Mouse (Mus musculus): Measurements from ENCODE around the gene Wdr31. TPM values are rescaled to one million over a fixed set of nuclear protein-coding genes. Genes with fewer than 3 reads are reported as not detected.

Wdr31 gene
- polyA plus RNA-seq, 1 experiment: 2.6 TPM

GRCm38 (mm10) chr4:62411606-62412005, 59.1 kb downstream of the Wdr31 start:
- TF ChIP-seq FOSL1 (IDR thresholded peaks at IDR 0.05; ENCODE audit: insufficient read depth, low read length, poor library complexity, severe bottlenecking) (no peak), MYOD1 (IDR thresholded peaks at IDR 0.05; ENCODE audit: control insufficient read depth, insufficient read length, low read depth) (no peak), CTCF (IDR thresholded peaks at IDR 0.05; ENCODE audit: control insufficient read depth, insufficient read depth, insufficient read length) (no peak), MYOG (IDR thresholded peaks at IDR 0.05; ENCODE audit: control insufficient read depth, extremely low read depth, insufficient read length) (no peak), CEBPB (IDR thresholded peaks at IDR 0.05; ENCODE audit: low read depth) (no peak), MAX (IDR thresholded peaks at IDR 0.05) (no peak), USF1 (IDR thresholded peaks at IDR 0.05; ENCODE audit: low read depth) (no peak)
- Histone ChIP-seq H3K27me3 (ENCODE audit: control insufficient read depth, insufficient read depth, insufficient read length) (no peaks in the 10 kb centered on the region), H3ac (ENCODE audit: control insufficient read depth, insufficient read length, low read depth) (no peak overlapping the region), H3K36me3 (ENCODE audit: control insufficient read depth, insufficient read depth) (peaks cover 61% of the 10 kb centered on the region), H3K79me3 (ENCODE audit: low read depth) (peaks cover 50% of the 10 kb centered on the region), H3K4me3 (ENCODE audit: insufficient read depth, poor library complexity, severe bottlenecking) (no peak overlapping the region), H3K79me2 (ENCODE audit: control insufficient read depth, insufficient read depth) (peaks cover 61% of the 10 kb centered on the region)

DNA sequence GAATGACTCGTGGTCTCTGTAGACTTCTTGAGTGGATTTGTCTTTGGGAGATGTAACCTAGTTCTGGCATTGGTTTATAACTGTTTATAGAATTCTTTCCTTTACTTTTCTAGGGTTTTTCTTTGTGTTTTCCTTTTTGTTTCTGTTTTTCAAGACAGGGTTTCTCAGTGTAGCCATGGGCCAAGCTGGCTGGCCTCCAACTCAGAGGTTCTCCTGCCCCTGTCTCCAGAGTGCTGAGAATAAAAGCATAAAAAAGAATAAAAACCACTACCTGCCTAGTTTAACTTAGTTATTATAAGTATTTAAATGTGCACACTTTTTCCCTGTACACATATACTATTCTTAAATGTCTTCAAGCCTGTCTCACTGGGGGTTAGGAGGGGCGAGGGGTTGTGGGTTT, 60.4 kb downstream of the Wdr31 start:
- peaks cover 50% of the 10 kb centered on the region for H3K79me3 ChIP-seq (ENCODE audit: low read depth)
- H3ac ChIP-seq (ENCODE audit: control insufficient read depth, insufficient read length, low read depth): no peak overlapping the region
- no peak overlapping the region for H3K4me3 ChIP-seq (ENCODE audit: insufficient read depth, poor library complexity, severe bottlenecking)
- H3K79me2 ChIP-seq (ENCODE audit: control insufficient read depth, insufficient read depth): peaks cover 61% of the 10 kb centered on the region
- no peaks in the 10 kb centered on the region for H3K27me3 ChIP-seq (ENCODE audit: control insufficient read depth, insufficient read depth, insufficient read length)
- TF ChIP-seq USF1 (IDR thresholded peaks at IDR 0.05; ENCODE audit: low read depth) (no peak), FOSL1 (IDR thresholded peaks at IDR 0.05; ENCODE audit: insufficient read depth, low read length, poor library complexity, severe bottlenecking) (no peak), MYOG (IDR thresholded peaks at IDR 0.05; ENCODE audit: control insufficient read depth, extremely low read depth, insufficient read length) (no peak), MYOD1 (IDR thresholded peaks at IDR 0.05; ENCODE audit: control insufficient read depth, insufficient read length, low read depth) (no peak), CTCF (IDR thresholded peaks at IDR 0.05; ENCODE audit: control insufficient read depth, insufficient read depth, insufficient read length) (no peak), MAX (IDR thresholded peaks at IDR 0.05) (no peak), CEBPB (IDR thresholded peaks at IDR 0.05; ENCODE audit: low read depth) (no peak)
- peaks cover 48% of the 10 kb centered on the region for H3K36me3 ChIP-seq (ENCODE audit: control insufficient read depth, insufficient read depth)

GRCm38 (mm10) chr4:62409615-62410014, 61.1 kb downstream of the Wdr31 start:
- Histone ChIP-seq H3K4me3 (ENCODE audit: insufficient read depth, poor library complexity, severe bottlenecking) (peak overlapping the region; percentile 56), H3K27me3 (ENCODE audit: control insufficient read depth, insufficient read depth, insufficient read length) (no peaks in the 10 kb centered on the region), H3K36me3 (ENCODE audit: control insufficient read depth, insufficient read depth) (peaks cover 41% of the 10 kb centered on the region), H3K79me2 (ENCODE audit: control insufficient read depth, insufficient read depth) (peaks cover 66% of the 10 kb centered on the region), H3K79me3 (ENCODE audit: low read depth) (peaks cover 53% of the 10 kb centered on the region), H3ac (ENCODE audit: control insufficient read depth, insufficient read length, low read depth) (peak overlapping the region; percentile 93)
- TF ChIP-seq USF1 (IDR thresholded peaks at IDR 0.05; ENCODE audit: low read depth) (no peak), MYOG (IDR thresholded peaks at IDR 0.05; ENCODE audit: control insufficient read depth, extremely low read depth, insufficient read length) (no peak), MAX (IDR thresholded peaks at IDR 0.05) (no peak), FOSL1 (IDR thresholded peaks at IDR 0.05; ENCODE audit: insufficient read depth, low read length, poor library complexity, severe bottlenecking) (no peak), CTCF (IDR thresholded peaks at IDR 0.05; ENCODE audit: control insufficient read depth, insufficient read depth, insufficient read length) (no peak), MYOD1 (IDR thresholded peaks at IDR 0.05; ENCODE audit: control insufficient read depth, insufficient read length, low read depth) (no peak), CEBPB (IDR thresholded peaks at IDR 0.05; ENCODE audit: low read depth) (no peak)

DNA sequence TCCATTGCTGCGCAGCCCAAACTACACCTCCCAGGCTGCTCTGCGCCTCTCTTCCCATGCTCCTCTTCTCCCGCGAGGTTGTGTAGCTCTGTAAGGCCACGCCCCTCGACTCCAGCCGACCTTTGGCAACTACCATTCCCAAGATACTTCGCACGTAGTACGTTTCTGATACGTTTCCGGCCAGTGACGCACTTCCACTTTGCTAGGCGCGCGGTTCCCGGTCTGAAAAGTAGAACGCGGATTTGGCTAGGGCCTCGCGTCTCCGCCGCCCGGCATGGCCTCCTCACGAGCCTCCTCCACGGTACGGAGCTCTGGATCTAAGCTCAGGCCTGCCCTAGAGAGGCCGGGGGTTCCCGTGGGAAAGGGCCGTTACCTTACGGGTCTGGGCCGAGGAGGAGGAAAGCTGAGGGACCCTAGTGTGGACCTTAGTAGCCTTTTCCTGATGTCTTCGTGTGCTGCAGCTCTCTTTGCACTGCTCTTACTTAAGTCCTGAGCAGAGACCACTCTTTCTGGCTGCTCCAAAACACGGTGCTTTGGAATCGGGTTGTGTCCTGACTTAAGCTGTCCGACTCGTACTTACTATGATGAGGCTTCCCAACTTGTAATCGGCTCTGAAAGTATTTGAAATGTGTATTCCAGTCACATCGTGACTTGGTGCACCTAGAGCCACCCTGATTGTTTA, 62.0 kb downstream of the Wdr31 start, which contains the start of the genes Cdc26 and Prpf4:
Gene Cdc26, minus strand, starts transcription at position 42 of the 682 bp plus-strand sequence.
Gene Prpf4, plus strand, starts transcription at position 197 of the 682 bp plus-strand sequence.
- Histone ChIP-seq H3K36me3 (ENCODE audit: control insufficient read depth, insufficient read depth) (peaks cover 36% of the 10 kb centered on the region), H3K79me2 (ENCODE audit: control insufficient read depth, insufficient read depth) (peaks cover 74% of the 10 kb centered on the region), H3K79me3 (ENCODE audit: low read depth) (peaks cover 61% of the 10 kb centered on the region), H3K4me3 (ENCODE audit: insufficient read depth, poor library complexity, severe bottlenecking) (peak within 1 kb of the TSS; percentile 56), H3K27me3 (ENCODE audit: control insufficient read depth, insufficient read depth, insufficient read length) (no peaks in the 10 kb centered on the region), H3ac (ENCODE audit: control insufficient read depth, insufficient read length, low read depth) (peak within 1 kb of the TSS; percentile 93)
- TF ChIP-seq MAX (IDR thresholded peaks at IDR 0.05): peak; percentile 79
- TF ChIP-seq MYOD1 (IDR thresholded peaks at IDR 0.05; ENCODE audit: control insufficient read depth, insufficient read length, low read depth): no peak

DNA sequence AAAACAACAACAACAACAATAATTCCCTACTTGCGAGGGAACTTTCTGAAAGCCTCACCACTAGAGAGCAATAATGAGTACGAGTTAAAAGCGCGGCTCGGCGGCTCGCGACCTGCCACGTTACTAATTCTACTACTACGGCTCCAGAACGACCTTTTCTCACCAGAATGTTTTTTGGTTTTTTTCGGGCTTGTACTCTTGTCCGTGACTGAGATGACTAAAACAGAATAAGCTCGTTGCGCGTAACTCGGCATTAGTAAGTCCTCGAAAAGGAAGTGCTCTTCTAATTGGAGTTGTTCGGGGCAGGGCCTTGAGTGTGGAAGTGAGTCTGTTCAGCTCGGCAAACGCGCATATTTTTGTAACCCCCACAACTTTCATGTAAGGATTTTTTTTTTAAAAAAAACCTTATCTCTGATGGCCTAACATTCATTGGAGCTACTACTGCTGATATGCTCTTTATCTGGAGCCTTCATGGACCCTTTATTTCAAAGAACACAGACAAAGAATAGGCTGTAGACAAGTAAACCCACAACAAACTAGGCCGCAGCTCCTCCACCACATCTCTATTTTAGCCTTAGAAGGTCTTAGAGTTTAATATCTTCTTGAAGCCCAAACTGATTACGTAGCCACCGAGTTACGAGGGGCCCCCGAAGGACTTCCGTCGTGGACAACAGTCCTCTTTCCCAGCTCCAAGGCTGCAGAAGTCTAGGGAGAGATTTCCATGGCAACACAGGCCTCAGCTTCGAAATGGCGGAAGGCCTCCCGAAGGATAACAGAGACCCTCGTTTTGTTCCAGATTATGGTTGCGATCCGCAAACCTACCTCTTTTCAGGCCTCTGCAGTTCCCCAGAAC, 62.7 kb downstream of the Wdr31 start:
- Histone ChIP-seq H3ac (ENCODE audit: control insufficient read depth, insufficient read length, low read depth) (peak overlapping the region; percentile 79), H3K27me3 (ENCODE audit: control insufficient read depth, insufficient read depth, insufficient read length) (no peaks in the 10 kb centered on the region), H3K36me3 (ENCODE audit: control insufficient read depth, insufficient read depth) (peaks cover 28% of the 10 kb centered on the region), H3K79me3 (ENCODE audit: low read depth) (peaks cover 65% of the 10 kb centered on the region), H3K79me2 (ENCODE audit: control insufficient read depth, insufficient read depth) (peaks cover 76% of the 10 kb centered on the region), H3K4me3 (ENCODE audit: insufficient read depth, poor library complexity, severe bottlenecking) (peak overlapping the region; percentile 56)
- TF ChIP-seq FOSL1 (IDR thresholded peaks at IDR 0.05; ENCODE audit: insufficient read depth, low read length, poor library complexity, severe bottlenecking): no peak
